Mouse (Mus musculus) heart, adult 8-10 months (tissue): ENCODE results near the gene Cyth1. TPM values are rescaled to one million over a fixed set of nuclear protein-coding genes. Genes with fewer than 3 reads are reported as not detected.
A peak's percentile ranks its signal among the peaks of the same experiment; 100 is the strongest.

Experiments
- DNase-seq: peaks from one replicate; pipeline ENCODE4 v3.0.0; 2022; ENCODE audit warnings: low spot score
- total RNA-seq, 4 experiments: library from RNA; stranded (reverse); gene quantifications; 2 replicates each; pipeline ENCODE4 v1.2.4; 2022

The Cyth1 gene
- total RNA-seq, 4 experiments from 2014 or later: 34.5 to 56.9 (median 50.9) TPM

GRCm38 (mm10) chr11:118201833-118202409, 46.5 kb downstream of the Cyth1 start:
- no peak for DNase-seq

DNA sequence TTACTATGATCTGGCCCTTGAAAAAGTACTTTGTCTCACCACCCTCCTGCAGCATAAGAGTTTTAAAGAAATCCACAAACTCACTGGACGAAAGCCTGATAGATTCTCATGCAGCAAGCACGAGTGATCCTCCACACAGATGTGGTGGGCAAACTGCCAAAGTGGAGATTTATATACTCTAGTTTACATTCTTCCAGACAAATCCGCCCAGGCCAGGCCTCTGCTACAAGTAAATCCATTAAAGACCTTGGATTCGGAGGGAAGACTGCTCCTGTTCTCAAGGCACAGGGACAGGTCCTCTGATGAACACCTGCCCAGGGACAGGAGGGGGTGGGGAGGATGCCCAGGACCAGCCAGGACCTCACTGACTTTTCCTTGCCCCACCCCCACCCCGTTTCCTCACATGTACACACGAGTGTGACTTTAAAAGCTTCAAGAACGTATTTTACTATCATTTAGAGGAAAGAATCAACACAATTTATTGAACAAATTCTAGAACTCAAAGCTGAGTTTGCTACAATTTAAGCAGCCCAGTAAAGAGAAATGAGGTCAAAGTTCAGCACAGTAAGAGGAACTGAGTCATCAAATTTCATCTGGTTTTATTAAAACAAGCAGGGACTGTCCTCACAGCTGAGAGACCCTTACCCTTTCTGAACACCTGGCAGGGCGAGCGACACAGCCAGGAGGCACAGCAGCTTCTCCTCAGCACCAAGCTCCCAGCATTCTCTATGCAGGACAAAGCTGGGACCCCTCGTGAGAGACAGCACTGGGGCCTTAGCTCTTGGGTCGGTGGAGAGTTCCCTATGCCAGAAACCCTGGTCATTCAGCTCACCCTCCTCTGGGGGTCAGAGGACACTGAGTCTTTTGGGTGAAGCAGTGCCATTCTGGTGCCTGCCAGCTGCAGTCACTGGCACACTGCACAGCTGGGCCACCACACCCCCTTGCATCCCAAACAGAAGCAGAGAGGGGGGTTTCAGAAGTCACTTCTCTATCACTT, 47.3 kb downstream of the Cyth1 start:
- no peak for DNase-seq

- no peak for DNase-seq
Measured at GRCm38 (mm10) chr11:118198296-118198600, 50.1 kb downstream of the Cyth1 start.

DNA sequence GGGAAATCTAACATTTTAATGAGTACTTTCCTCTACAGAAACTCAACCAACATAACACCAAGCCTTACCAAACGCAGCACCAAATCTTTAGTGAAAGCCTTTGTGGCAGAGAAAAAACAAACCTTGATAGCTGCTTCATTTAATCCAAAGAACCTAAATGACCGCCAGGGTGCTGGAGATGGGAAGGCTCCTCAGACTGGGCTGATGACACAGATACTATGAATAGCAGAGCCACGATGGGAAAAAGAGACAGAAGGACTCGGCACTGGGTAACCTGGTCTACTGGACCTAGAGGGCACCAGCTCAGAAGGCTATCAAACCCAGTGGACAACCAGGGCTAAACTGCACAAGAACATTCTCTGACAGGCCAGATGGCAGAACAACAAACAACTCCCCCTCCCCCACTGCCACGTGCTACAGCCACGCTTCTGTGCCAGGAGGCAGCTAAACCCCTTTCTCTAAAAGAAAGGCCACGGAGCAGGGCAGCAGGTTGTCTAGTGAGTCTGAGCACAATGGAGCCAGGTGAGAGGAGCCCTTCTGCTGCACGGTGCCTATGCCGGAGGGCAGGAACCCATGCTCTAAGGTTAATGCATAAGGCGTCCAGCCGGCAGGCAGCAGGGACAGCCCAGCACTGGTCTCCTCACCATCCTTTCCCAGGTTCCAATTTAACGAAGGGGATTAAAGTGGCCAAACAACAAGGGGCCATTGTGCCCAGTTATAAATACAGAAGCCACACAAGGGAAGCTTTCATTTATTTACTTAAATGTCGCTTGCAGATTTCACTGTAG, 50.7 kb downstream of the Cyth1 start:
- no peak for DNase-seq

GRCm38 (mm10) chr11:118196824-118197388, 51.5 kb downstream of the Cyth1 start:
- DNase-seq: peak; percentile 60

DNA sequence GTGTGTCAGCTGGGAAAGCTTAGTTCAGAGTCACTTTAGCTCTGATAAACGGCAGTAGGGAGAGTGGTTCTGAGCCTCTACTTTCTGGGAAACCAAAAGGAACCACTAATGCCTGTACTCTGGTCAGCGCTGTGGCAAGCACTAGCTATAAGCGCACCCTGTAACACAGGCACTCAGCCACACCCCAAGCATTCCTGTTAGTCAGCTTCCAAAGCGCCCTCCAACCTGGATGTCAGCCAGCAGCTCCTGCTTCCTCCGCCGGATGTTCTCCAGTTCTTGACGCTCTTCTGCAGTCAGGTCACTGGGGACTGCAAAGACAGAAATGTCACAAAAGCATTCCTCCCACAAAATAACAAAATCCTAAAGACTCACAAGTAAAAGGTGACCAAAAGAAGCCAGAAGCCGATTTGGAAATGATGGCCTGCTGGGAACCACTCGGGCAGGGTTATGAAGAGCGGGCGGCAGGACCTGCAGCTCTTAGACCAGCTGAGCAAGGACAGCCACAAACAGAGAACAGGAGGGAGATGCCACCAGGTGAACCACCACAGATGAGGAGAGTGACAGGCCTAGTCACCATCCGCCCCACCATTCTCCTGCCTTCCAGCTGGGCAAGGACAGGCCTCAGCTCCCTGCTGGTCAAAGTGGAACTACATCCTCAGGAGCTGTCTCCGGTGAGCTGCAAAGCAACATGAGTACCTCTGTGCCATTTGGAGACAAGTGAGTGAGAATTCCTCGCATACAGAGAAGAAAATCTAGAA, 54.8 kb downstream of the Cyth1 start:
- peak; percentile 90 for DNase-seq

- DNase-seq: peak; percentile 65
Measured at GRCm38 (mm10) chr11:118192973-118193372, 55.4 kb downstream of the Cyth1 start.

DNA sequence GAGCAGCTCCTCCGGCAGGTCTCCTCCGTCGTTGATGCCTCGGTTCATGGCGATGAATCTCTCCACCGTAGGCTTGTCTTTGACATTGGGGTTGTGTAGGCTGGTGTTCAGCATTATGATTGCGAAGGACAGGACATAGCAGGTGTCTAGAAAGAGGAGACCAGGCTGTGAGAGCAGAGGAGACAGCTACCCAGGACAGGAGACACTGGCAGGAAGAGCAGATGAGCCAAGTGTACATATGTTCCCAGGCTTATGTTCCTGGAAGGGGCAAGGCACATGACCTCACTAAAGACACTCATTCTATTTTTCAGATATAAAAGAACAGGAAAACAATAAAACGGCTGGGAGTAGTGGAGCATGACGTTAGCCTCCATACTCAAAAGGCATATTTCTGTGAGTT, 65.6 kb downstream of the Cyth1 start:
- DNase-seq: no peak

- no peak for DNase-seq
Measured at GRCm38 (mm10) chr11:118182353-118182752, 66.0 kb downstream of the Cyth1 start.

GRCm38 (mm10) chr11:118180199-118180598, 68.2 kb downstream of the Cyth1 start:
- no peak for DNase-seq

DNA sequence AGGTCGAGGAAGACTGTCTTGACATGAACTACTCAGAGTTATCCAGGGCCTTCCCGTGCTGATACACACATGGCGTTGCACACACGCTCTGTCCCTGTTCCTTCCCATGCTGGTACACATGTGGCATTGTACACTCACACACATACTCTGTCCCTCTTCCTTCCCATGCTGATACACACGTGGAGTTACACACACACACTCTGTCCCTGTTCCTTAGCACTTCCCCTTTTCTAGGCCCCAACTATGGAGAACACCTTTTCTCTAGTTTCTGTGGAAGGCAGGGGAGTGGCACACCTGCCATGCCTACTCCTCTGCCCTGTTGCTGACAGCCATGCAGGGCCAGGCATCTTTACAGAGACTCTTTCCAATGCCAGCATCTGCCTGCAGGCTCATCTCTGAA, 70.2 kb downstream of the Cyth1 start:
- no peak for DNase-seq

- DNase-seq: peak; percentile 57
Measured at GRCm38 (mm10) chr11:118174752-118175151, 73.6 kb downstream of the Cyth1 start.

- no peak for DNase-seq
Measured at GRCm38 (mm10) chr11:118172768-118173167, 75.6 kb downstream of the Cyth1 start.

DNA sequence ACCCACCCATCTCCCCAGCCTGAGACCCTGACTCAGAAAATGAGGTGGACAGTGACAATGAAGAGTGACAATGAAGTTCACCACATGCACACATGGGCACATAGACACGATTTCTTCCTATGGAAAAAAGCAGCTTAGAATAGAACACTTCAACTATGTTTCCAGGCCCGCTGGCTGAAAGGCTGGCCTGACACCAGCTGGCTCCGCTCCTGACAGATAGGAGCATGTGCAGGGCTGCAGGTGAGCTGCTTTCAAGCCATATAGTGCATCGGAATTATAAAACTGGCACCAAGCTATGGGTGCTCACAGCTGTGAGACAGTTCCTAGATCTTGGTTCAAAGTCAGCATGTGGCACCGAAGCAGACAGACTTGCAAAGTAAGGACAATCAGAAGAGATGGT, 78.1 kb downstream of the Cyth1 start:
- DNase-seq: no peak

DNA sequence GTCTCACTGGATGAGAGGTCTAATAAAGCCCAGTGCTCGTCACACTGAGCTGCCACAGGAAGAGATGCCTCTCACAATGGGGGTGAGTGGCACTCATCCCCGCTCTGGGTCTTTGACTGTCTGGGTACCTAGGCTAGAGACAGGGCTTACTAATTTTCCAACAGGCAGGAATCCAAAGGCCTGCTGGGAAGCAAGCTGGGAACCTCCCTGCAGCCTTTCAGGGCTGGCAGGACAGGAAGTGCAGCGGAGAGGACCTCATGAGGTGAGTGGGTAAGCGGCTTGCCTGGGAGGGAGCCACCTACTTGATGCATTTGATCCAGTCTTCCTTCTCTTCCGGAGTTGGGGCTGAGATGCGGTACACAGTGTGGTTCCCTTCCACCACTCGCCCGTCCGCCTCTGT, 79.7 kb downstream of the Cyth1 start:
- DNase-seq: no peak

GRCm38 (mm10) chr11:118166626-118167025, 81.8 kb downstream of the Cyth1 start:
- no peak for DNase-seq

GRCm38 (mm10) chr11:118165681-118166080, 82.7 kb downstream of the Cyth1 start:
- DNase-seq: no peak

- DNase-seq: no peak
Measured at GRCm38 (mm10) chr11:118164566-118164965, 83.8 kb downstream of the Cyth1 start.

GRCm38 (mm10) chr11:118162245-118162644, 86.1 kb downstream of the Cyth1 start:
- DNase-seq: no peak

DNA sequence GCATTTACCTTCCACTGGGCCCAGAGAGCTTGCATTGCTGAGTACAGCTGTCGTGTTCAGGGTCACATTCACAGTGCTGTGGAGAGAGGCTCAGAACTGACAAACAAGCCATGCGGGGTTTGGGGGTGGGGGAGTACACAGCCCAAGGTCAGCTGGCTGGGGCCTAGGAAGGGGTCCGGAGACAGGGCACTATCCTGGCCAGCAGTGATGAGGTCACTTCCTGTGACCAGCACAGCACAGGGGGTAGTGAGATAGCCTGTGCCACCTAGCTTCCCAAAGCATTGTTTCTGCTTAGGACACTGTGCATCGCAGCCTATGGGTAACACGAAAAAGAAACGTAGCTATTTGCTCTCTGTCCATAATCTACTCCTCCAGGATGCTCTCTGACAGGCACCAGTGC, 87.2 kb downstream of the Cyth1 start:
- no peak for DNase-seq

GRCm38 (mm10) chr11:118160763-118161162, 87.6 kb downstream of the Cyth1 start:
- DNase-seq: no peak
